8 mouse cellular contexts compared by ENCODE assay signal in the genomic region with DNA sequence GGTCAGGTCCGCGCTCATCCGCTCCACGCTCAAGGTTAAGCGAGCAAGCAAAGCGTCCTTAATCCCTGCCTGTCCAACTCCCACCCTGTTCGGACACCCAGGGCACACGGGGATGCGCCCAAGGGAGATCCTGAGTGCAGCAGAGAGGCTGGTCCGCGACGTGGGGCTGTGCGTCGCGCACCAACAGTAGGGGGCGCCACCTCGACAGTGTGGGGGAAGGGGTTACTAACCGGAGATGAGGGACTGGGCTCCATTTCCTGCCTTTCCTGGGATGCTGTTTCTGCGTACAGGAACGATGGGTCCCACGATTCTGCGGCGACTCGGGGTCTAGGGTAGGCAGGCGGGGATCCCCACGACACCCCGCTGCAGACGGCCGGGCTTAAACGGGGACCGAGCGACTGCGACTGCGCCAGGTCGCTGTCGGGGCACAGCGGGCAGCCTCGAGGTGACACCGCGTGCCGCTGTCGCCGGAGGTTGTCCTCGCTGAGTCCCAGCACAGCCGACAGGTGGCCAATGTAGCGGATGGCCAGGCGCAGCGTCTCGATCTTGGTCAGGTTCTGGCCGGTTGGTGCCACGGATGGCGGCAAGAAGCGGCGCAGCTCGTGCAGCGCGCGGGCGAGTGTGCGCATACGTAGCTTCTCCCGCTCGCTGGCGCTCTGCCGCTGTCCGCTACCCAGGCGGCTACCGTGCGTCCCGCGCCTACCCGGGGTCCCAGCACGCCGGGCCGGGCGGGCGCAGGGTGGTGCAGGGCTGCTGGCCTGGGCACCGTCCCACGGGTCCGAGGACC. TPM values are rescaled to one million over a fixed set of nuclear protein-coding genes. Genes with fewer than 3 reads are reported as not detected.
A peak's percentile ranks its signal among the peaks of the same experiment; 100 is the strongest.
DNase-seq lines count a peak whose midpoint lies in the region; ATAC-seq and TF ChIP-seq lines count a peak whose summit lies in the region.

No protein-coding gene starts in this region.

- no peak for ATAC-seq in G1E (ENCODE audit: extremely low read depth, insufficient number of reproducible peaks, low FRiP score, poor library complexity, severe bottlenecking)
- ATAC-seq in embryonic facial prominence, embryonic 11.5 days (replicated peaks; ENCODE audit: insufficient number of reproducible peaks, low FRiP score, low TSS enrichment, low read depth): no peak
- ATAC-seq in limb, embryonic 14.5 days (ENCODE audit: low FRiP score, low read depth): no peak
- peak; percentile 67 for ATAC-seq in midbrain, postnatal 0 days (ENCODE audit: low FRiP score)

- peaks cover 13% of the 10 kb centered on the region for H3K27me3 ChIP-seq in heart, adult 2 months (ENCODE audit: control insufficient read depth, insufficient read depth, low read length)
- peaks cover 33% of the 10 kb centered on the region; the same call in 1 of the 2 replicates for H3K27me3 ChIP-seq in G1E (ENCODE audit: insufficient read depth, low read length)
- H3K27me3 ChIP-seq in embryonic facial prominence, embryonic 11.5 days (ENCODE audit: control insufficient read depth, insufficient read depth, low read length): peaks cover 32% of the 10 kb centered on the region
- peaks cover 39% of the 10 kb centered on the region for H3K27me3 ChIP-seq in limb, embryonic 14.5 days (ENCODE audit: control insufficient read depth, insufficient read depth, low read length)
- H3K27me3 ChIP-seq in midbrain, postnatal 0 days (ENCODE audit: insufficient read depth, low read length): peaks cover 27% of the 10 kb centered on the region

- no peaks in the 10 kb centered on the region; the same call in 1 of the 2 replicates for H3K4me1 ChIP-seq in heart, adult 2 months (ENCODE audit: control insufficient read depth, insufficient read depth, low read length)
- H3K4me1 ChIP-seq in G1E (ENCODE audit: insufficient read depth, low read depth, low read length): no peaks in the 10 kb centered on the region
- H3K4me1 ChIP-seq in embryonic facial prominence, embryonic 11.5 days (ENCODE audit: control insufficient read depth, insufficient read depth, low read length): no peaks in the 10 kb centered on the region
- H3K4me1 ChIP-seq in limb, embryonic 14.5 days (ENCODE audit: control insufficient read depth, insufficient read depth, low read length): peaks cover 6% of the 10 kb centered on the region; the same call in 1 of the 2 replicates
- H3K4me1 ChIP-seq in midbrain, postnatal 0 days (ENCODE audit: insufficient read depth, low read length): 0 out of 2 replicates have a peak, but pooled peaks cover 3% of the 10 kb centered on the region

- intact Hi-C loops in heart, adult 2 months (cut with DNase I): loop anchor here (10.0 kb wide), 1 partner anchor 432 kb away; no protein-coding TSS in a partner anchor

- H3K4me2 ChIP-seq in embryonic facial prominence, embryonic 11.5 days (ENCODE audit: low read depth, low read length): peak overlapping the region; percentile 84
- peak overlapping the region; percentile 85 for H3K4me2 ChIP-seq in limb, embryonic 14.5 days (replicated peaks; ENCODE audit: low read depth, low read length, severe bottlenecking)
- peak overlapping the region; percentile 72 for H3K4me2 ChIP-seq in midbrain, postnatal 0 days (ENCODE audit: low read depth, low read length, poor library complexity, severe bottlenecking)

- peak; percentile 67 for TF ChIP-seq CTCF in heart, adult 2 months (IDR thresholded peaks at IDR 0.05)
- TF ChIP-seq CTCF in G1E (IDR thresholded peaks at IDR 0.05; ENCODE audit: low read depth, low read length): peak; percentile 15; the same call in 1 of the 2 replicates
- peak; percentile 68 for TF ChIP-seq CTCF in midbrain, postnatal 0 days (IDR thresholded peaks at IDR 0.05)

- peak overlapping the region; percentile 46 for H3K4me3 ChIP-seq in heart, adult 2 months
- H3K4me3 ChIP-seq in G1E (ENCODE audit: low read depth, low read length): no peak overlapping the region
- H3K4me3 ChIP-seq in embryonic facial prominence, embryonic 11.5 days (ENCODE audit: low read depth, low read length): peak overlapping the region; percentile 42
- H3K4me3 ChIP-seq in limb, embryonic 14.5 days (replicated peaks; ENCODE audit: low read length): peak overlapping the region; percentile 50
- H3K4me3 ChIP-seq in midbrain, postnatal 0 days (ENCODE audit: low read depth, low read length): peak overlapping the region; percentile 44

- H3K9me3 ChIP-seq in G1E (replicated peaks): no peaks in the 10 kb centered on the region
- no peaks in the 10 kb centered on the region for H3K9me3 ChIP-seq in embryonic facial prominence, embryonic 11.5 days (replicated peaks; ENCODE audit: control insufficient read depth, low read length)
- no peaks in the 10 kb centered on the region for H3K9me3 ChIP-seq in limb, embryonic 14.5 days (ENCODE audit: control insufficient read depth, low read length)
- H3K9me3 ChIP-seq in midbrain, postnatal 0 days (ENCODE audit: low read length): no peaks in the 10 kb centered on the region

- no peak overlapping the region for H3K27ac ChIP-seq in heart, adult 2 months
- no peak overlapping the region for H3K27ac ChIP-seq in embryonic facial prominence, embryonic 11.5 days (replicated peaks; ENCODE audit: low read depth, low read length)
- H3K27ac ChIP-seq in limb, embryonic 14.5 days (replicated peaks; ENCODE audit: low read depth, low read length): no peak overlapping the region
- H3K27ac ChIP-seq in midbrain, postnatal 0 days (ENCODE audit: low read depth, low read length): no peak overlapping the region

- H3K9ac ChIP-seq in heart, adult 2 months (ENCODE audit: low read depth, low read length): peak overlapping the region; percentile 27; the same call in 1 of the 2 replicates
- H3K9ac ChIP-seq in embryonic facial prominence, embryonic 11.5 days (replicated peaks; ENCODE audit: low read length): peak overlapping the region; percentile 51
- H3K9ac ChIP-seq in limb, embryonic 14.5 days (ENCODE audit: low read depth, low read length, severe bottlenecking): peak overlapping the region; percentile 55
- peak overlapping the region; percentile 57 for H3K9ac ChIP-seq in midbrain, postnatal 0 days (replicated peaks; ENCODE audit: low read length, poor library complexity, severe bottlenecking)

- no peak for TF ChIP-seq POLR2A in heart, adult 2 months (IDR thresholded peaks at IDR 0.05; ENCODE audit: insufficient read depth, low read depth, low read length)
- no peak for TF ChIP-seq POLR2A in limb, embryonic 14.5 days (IDR thresholded peaks at IDR 0.05; ENCODE audit: borderline replicate concordance, extremely low read depth, insufficient read depth, insufficient read length)

- under 1% methylated on average over 79 of the region's 80 CpGs for WGBS in heart, adult 2 months
- 3% methylated on average over 80 of the region's 80 CpGs for WGBS in embryonic facial prominence, embryonic 11.5 days
- 2% methylated on average over 68 of the region's 80 CpGs for WGBS in limb, embryonic 14.5 days
- WGBS in midbrain, postnatal 0 days: 2% methylated on average over 79 of the region's 80 CpGs

- DNase-seq in heart, adult 2 months: peak; percentile 19 to 49
- no peak for DNase-seq in heart, adult 8-10 months (ENCODE audit: low spot score)
- DNase-seq in G1E (ENCODE audit: low spot score): no peak
- peak; percentile 66 for DNase-seq in embryonic facial prominence, embryonic 11.5 days (ENCODE audit: low spot score)
- peak; percentile 54 for DNase-seq in heart, postnatal 4 days
- DNase-seq in limb, embryonic 14.5 days (ENCODE audit: low spot score): no peak
- peak; percentile 40 for DNase-seq in midbrain, postnatal 0 days (ENCODE audit: low spot score)
- DNase-seq in urinary bladder, postnatal 36 days (ENCODE audit: low spot score in 2 of 2): no peak

- H3K36me3 ChIP-seq in heart, adult 2 months (ENCODE audit: control insufficient read depth, insufficient read depth, low read length): no peaks in the 10 kb centered on the region
- H3K36me3 ChIP-seq in G1E (replicated peaks): no peaks in the 10 kb centered on the region
- no peaks in the 10 kb centered on the region for H3K36me3 ChIP-seq in embryonic facial prominence, embryonic 11.5 days (replicated peaks; ENCODE audit: control insufficient read depth, insufficient read depth, low read depth, low read length)
- H3K36me3 ChIP-seq in limb, embryonic 14.5 days (ENCODE audit: control insufficient read depth, insufficient read depth, low read length): no peaks in the 10 kb centered on the region
- no peaks in the 10 kb centered on the region for H3K36me3 ChIP-seq in midbrain, postnatal 0 days (ENCODE audit: insufficient read depth, low read length)

- no peak for TF ChIP-seq EP300 in heart, adult 2 months (IDR thresholded peaks at IDR 0.05; ENCODE audit: insufficient read depth, low read depth, low read length)

- H3K79me2 ChIP-seq in heart, adult 2 months (replicated peaks; ENCODE audit: control insufficient read depth, insufficient read depth, low read length): no peaks in the 10 kb centered on the region

RNA-seq across cellular contexts. Expression of a gene that starts 0.8 kb away (rescaled TPM):
- not detected for total RNA-seq in heart, adult 2 months (2021)
- polyA plus RNA-seq in heart, adult 2 months (2012; rRNA removed): not detected in 2 replicates
- total RNA-seq in heart, adult 8-10 months (2022): not detected
- total RNA-seq in G1E (2014; fragmentation: Nextera tagmentation) (not detected in 2 replicates), G1E (2017) (not detected in 2 replicates)
- not detected in 2 replicates for polyA plus RNA-seq in G1E (2012)
- polyA plus RNA-seq in embryonic facial prominence, embryonic 11.5 days (2014; fragmentation: Nextera tagmentation; extraction: Ambion mirVana): 0.17 TPM in 1 of 2 replicates, not detected in the other
- not detected for total RNA-seq in heart, postnatal 4 days (2021)
- polyA plus RNA-seq in limb, embryonic 14.5 days (2012; rRNA removed): 0.06 and 0.20 TPM in 2 replicates
- 0.23 TPM in 1 of 2 replicates, not detected in the other for polyA plus RNA-seq in limb, embryonic 14.5 days (2014; fragmentation: Nextera tagmentation; extraction: Ambion mirVana)
- 0.27 TPM in 1 of 2 replicates, not detected in the other for total RNA-seq in midbrain, postnatal 0 days (2014; rRNA removed)
- polyA plus RNA-seq in midbrain, postnatal 0 days (2015; fragmentation: Nextera tagmentation; extraction: Ambion mirVana): 0.69 and 0.86 TPM in 2 replicates

RNA-seq across cellular contexts. Expression of a gene that starts 17.7 kb away (rescaled TPM):
- under 1 TPM in 1 of 2 experiments, not detected in 1; 0.13 TPM for total RNA-seq in heart, adult 2 months (2021)
- polyA plus RNA-seq in heart, adult 2 months (2012; rRNA removed): 0.06 and 0.12 TPM in 2 replicates
- total RNA-seq in heart, adult 8-10 months (2022): under 1 TPM in 3 of 4 experiments, not detected in 1; 0.22 to 0.23 (median 0.22) TPM
- total RNA-seq in G1E (2014; fragmentation: Nextera tagmentation) (not detected in 2 replicates), G1E (2017) (0.17 TPM in 1 of 2 replicates, not detected in the other)
- polyA plus RNA-seq in G1E (2012): not detected in 2 replicates
- polyA plus RNA-seq in embryonic facial prominence, embryonic 11.5 days (2014; fragmentation: Nextera tagmentation; extraction: Ambion mirVana): 0.53 TPM in 1 of 2 replicates, not detected in the other
- total RNA-seq in heart, postnatal 4 days (2021): under 1 TPM in 1 of 2 experiments, not detected in 1; 0.36 TPM
- polyA plus RNA-seq in limb, embryonic 14.5 days (2012; rRNA removed): 0.67 and 1.00 TPM in 2 replicates
- 0.50 and 0.65 TPM in 2 replicates for polyA plus RNA-seq in limb, embryonic 14.5 days (2014; fragmentation: Nextera tagmentation; extraction: Ambion mirVana)
- total RNA-seq in midbrain, postnatal 0 days (2014; rRNA removed): 0.52 and 0.88 TPM in 2 replicates
- polyA plus RNA-seq in midbrain, postnatal 0 days (2015; fragmentation: Nextera tagmentation; extraction: Ambion mirVana): 1.4 and 1.5 TPM in 2 replicates

RNA-seq across cellular contexts. Expression of a gene that starts 49.9 kb away (rescaled TPM):
- under 1 TPM in 1 of 2 experiments, not detected in 1; 0.10 TPM for total RNA-seq in heart, adult 2 months (2021)
- polyA plus RNA-seq in heart, adult 2 months (2012; rRNA removed): 0.20 and 0.31 TPM in 2 replicates
- total RNA-seq in heart, adult 8-10 months (2022): not detected
- total RNA-seq in G1E (2014; fragmentation: Nextera tagmentation) (1.0 and 2.1 TPM in 2 replicates), G1E (2017) (0.41 and 0.55 TPM in 2 replicates)
- polyA plus RNA-seq in G1E (2012): 0.17 TPM in 1 of 2 replicates, not detected in the other
- 0.21 and 0.42 TPM in 2 replicates for polyA plus RNA-seq in embryonic facial prominence, embryonic 11.5 days (2014; fragmentation: Nextera tagmentation; extraction: Ambion mirVana)
- total RNA-seq in heart, postnatal 4 days (2021): under 1 TPM in 1 of 2 experiments, not detected in 1; 0.19 TPM
- polyA plus RNA-seq in limb, embryonic 14.5 days (2012; rRNA removed): 0.20 and 0.21 TPM in 2 replicates
- polyA plus RNA-seq in limb, embryonic 14.5 days (2014; fragmentation: Nextera tagmentation; extraction: Ambion mirVana): 0.12 TPM in 1 of 2 replicates, not detected in the other
- 0.19 and 0.27 TPM in 2 replicates for total RNA-seq in midbrain, postnatal 0 days (2014; rRNA removed)
- polyA plus RNA-seq in midbrain, postnatal 0 days (2015; fragmentation: Nextera tagmentation; extraction: Ambion mirVana): 0.32 TPM in 1 of 2 replicates, not detected in the other

RNA-seq across cellular contexts. Expression of a gene that starts 49.9 kb away (rescaled TPM):
- total RNA-seq in heart, adult 2 months (2021): 10 to 100 TPM; 18.1 to 19.0 TPM
- polyA plus RNA-seq in heart, adult 2 months (2012; rRNA removed): 16.4 and 21.9 TPM in 2 replicates
- total RNA-seq in heart, adult 8-10 months (2022): 10 to 100 TPM; 15.7 to 29.2 (median 22.4) TPM
- total RNA-seq in G1E (2014; fragmentation: Nextera tagmentation): 6.5 and 7.5 TPM in 2 replicates
- 2.7 and 2.8 TPM in 2 replicates for total RNA-seq in G1E (2017)
- 2.9 TPM in 2 replicates for polyA plus RNA-seq in G1E (2012)
- polyA plus RNA-seq in embryonic facial prominence, embryonic 11.5 days (2014; fragmentation: Nextera tagmentation; extraction: Ambion mirVana): 7.1 and 8.3 TPM in 2 replicates
- 1 to 10 TPM; 7.2 to 8.5 TPM for total RNA-seq in heart, postnatal 4 days (2021)
- 9.0 TPM in 2 replicates for polyA plus RNA-seq in limb, embryonic 14.5 days (2012; rRNA removed)
- 10.1 and 10.3 TPM in 2 replicates for polyA plus RNA-seq in limb, embryonic 14.5 days (2014; fragmentation: Nextera tagmentation; extraction: Ambion mirVana)
- total RNA-seq in midbrain, postnatal 0 days (2014; rRNA removed): 3.4 and 3.6 TPM in 2 replicates
- polyA plus RNA-seq in midbrain, postnatal 0 days (2015; fragmentation: Nextera tagmentation; extraction: Ambion mirVana): 11.9 and 12.3 TPM in 2 replicates

Comparison
In these comparisons a context has a peak if more than half of its experiments do, and no peak if none do; other contexts are left out.
1. DNase-seq: peak in heart, adult 2 months (2 of 2), embryonic facial prominence, embryonic 11.5 days (single experiment), heart, postnatal 4 days (single experiment) and midbrain, postnatal 0 days (single experiment); none in heart, adult 8-10 months (single experiment), G1E (single experiment), limb, embryonic 14.5 days (single experiment) and urinary bladder, postnatal 36 days (0 of 2).
2. CTCF ChIP-seq: peak in every context shown above with its lines; median percentile 68 in midbrain, postnatal 0 days; 67 in heart, adult 2 months; 15 in G1E.
3. Peak in every context shown above with its lines, with median percentiles within 50 percentile points of each other: H3K9ac ChIP-seq and H3K4me2 ChIP-seq.